Mouse (Mus musculus) left cerebral cortex, adult 8-10 months (tissue): Measurements from ENCODE around the gene Fam216a. TPM values are rescaled to one million over a fixed set of nuclear protein-coding genes. Genes with fewer than 3 reads are reported as not detected.
"Not testable (repeated sequence)": the region's sequence is repeated elsewhere in the genome, so short reads cannot be mapped to it uniquely, and the experiment has no call there.

Experiments
- DNase-seq, 2 experiments: peaks; one replicate each; pipeline ENCODE4 v3.0.0; 2022; ENCODE audit warnings: low spot score in 2 of 2
- total RNA-seq, 4 experiments: library from RNA; stranded (reverse); gene quantifications; 2 replicates each; pipeline ENCODE4 v1.2.4; 2022

Fam216a gene
- 10 to 100 TPM; 66.1 to 74.2 (median 70.7) TPM for total RNA-seq

DNA sequence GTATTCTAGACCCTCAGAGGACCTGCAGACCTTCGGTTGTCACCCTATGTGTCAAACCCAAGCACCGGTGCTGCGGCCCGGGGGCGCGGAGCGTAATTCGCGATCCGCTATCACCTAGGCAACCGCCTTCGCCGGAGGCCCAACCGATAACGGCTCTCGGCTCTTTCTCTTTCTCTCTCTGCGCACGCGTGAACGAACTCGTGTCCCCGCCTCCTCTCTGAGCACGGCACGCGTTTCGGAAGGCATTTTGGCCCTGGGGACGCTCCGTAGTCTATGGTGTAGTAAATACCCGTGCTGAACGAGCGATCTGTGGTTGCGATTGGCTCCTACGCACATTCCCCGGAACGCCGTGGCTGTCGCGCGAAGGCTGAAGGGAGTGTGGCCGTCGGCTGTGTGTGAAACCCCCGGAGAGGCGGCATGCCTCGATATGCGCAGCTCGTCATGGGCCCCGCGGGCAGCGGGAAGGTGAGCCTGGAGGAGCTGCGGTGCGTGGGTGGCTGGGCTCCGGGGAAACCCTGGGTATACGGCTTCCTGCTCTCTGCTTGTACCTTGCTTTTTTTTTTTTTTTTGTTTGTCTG, at the start of gene Fam216a:
Fam216a (minus strand) TSS at position 173 of the 578 bp plus-strand sequence.
- peak; percentile 98 to 99 for DNase-seq

DNA sequence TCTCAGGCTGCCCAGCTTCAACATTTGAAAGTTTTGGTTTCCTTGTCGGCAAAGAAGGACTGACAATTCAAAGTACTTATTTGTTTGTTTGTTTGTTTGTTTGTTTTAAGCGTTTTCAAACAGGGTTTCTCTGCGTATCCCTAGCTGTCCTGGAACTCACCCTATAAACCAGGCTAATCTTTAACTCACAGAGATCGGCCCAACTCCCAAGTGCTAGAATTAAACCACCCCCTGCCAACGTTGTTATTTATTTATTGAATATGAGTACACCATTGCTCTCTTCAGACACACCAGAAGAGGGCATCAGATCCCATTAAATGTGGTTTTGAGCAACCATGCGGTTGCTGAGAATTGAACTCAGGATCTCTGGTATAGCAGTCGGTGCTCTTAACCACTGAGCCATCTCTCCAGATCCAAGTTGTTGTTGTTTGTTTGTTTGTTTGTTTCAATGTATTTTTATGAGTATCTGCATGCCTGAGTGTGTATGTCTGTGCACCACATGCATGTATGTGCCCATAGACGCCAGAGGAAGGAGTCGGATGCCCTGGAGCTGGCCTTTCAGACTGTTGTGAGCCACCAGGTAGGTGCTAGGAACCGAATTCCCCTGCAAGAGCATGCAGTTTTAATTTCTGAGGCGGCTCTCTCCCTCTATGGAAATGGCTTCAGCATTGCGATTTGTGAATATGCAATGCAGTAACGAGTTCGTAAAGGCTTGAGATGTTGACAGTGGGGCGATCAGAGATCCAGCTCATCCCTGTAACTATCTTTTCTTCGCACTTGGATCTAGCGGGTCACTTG, 49.3 kb upstream of the Fam216a start, which contains the start of gene Anapc7:
Anapc7 (plus strand) TSS at position 423 of the 798 bp plus-strand sequence.
- DNase-seq: no peak

DNA sequence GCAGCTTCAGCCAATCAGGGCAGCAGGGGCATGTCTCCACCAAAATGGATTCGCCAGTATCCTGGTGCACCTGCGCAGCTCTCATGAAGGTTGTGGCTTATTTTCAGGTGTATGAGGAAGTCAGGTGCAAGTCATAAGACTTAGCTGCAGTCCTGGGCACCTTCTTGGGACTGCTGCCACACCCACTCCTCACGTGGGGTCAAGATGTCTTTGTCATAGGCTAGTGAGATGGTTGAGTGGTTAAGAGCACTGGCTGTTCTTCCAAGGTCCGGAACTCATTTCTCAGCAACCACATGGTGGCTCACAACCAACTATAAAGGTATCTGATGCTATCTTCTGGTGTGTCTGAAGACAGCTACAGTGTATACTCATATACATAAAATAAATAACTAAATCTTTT, 48.5 kb upstream of the Fam216a start:
- DNase-seq: not testable (repeated sequence)

DNA sequence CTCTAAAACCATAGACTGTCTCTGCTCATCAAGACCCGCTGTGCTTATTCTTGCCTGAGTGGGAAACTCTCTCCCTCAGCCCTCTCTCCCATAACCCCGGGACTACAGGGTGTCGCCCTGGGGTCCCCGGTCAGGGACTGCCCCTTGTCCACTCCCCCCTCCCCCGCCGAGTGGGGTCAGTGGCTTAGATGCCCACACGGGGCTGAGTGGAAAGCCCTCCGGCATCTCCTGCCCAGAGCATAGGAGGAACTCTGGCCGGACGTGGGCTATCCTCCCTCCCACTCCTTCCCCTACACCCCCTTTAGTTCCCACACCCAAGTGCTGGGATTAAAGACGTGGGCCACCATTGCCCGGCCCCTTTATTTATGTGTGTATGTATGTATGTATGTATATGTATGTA, 43.3 kb upstream of the Fam216a start:
- DNase-seq: no peak

DNA sequence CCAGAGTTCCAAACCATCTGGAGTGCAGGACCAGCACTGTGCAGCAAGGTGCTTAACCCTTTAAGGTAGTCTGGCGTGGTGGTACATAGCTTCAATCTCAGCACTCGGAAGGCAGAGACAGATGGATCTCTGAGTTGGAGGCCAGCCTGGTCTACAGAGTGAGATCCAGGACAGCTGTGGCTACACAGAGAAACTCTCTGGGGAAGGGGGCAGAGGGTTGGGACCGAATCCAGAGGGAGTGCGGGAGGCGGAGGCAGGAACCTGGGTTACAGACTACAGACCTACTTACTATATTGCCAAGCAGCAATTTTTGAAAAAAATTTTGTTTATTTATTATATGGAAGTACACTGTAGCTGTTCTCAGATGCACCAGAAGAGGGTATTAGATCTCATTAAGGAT, 42.2 kb upstream of the Fam216a start:
- DNase-seq: no peak

DNA sequence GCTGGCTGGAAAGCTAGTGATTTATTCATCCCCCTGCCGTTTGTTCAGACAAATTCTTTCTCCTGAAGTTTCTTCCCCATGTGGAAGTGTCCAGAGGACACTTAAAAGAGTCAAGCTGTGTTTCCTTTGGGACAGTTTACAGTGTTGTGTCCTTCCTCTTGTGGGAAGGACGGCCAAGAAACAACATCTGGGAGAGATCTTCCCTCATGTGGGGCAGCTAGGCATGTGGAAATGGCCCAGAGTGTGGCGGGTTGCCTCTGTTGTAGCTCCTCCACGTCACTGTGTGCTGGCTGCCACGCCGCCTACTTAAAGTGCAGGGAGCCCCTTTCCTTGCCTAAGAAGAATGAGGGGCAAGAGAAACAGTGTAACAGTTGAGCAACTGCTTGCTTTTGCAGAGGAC, 40.7 kb upstream of the Fam216a start:
- DNase-seq: no peak

DNA sequence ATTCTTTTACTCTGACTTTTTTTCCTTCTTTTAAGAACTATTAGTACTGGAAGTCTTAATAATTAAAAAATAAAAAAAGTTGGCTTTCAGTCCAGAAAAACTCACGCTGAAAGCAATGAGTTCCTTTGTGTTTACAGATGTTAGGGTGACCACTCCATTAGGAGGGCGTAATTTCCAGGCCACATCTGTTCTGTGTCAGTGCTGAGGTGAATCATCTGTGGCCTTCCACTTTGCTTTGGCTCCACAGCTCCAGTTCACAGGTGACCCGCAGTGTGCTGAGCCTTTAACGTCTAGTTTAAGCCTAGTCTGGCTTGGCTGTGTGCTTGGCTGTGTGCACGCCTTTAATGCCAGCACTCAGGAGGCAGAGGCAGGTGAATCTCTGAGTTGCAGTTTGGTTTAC, 39.7 kb upstream of the Fam216a start:
- no peak for DNase-seq

DNA sequence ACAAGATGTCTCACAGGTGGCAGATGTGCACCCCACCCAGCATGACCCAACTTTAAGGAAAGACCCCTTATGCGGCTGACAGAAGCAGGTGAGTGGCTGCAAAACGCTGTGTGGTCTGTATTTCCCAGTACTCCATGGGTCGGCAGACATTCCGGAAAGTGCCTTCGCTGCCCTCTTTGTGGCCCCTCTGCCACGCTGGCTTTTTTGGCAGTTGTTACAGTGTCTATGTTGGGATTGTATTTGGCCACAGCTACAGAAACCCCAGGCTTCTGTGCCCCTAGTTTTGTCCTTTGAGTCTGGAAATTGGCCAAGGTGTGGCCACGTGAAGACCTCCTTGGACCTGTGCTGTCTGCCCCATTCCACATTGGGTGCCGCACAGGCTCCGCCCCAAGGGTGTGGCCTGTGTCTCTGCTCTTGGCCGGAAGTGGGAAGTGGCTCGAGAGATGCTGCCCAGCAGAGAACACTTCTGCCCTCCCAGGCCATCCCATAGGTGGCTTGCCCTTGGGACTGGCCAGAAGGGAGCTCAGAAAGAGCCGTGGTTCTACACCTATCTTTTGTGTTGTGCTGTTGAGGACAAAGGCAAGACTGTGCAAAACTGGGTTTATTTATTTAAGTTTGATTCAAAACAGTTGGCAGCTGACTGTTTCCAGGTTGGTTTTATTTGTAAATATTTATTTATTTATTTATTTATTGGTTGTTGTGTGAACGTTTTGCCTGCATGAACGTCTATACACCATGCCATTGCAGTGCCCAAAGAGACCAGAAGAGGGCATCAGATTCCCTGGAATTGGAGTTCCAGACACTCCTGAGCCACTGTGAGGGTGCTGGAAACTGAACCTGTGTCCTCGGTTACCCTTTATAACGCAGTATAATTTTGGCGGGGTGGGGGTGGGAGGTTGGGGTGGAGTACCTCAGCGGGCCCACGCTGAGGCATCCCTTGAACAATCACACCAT, 37.8 kb upstream of the Fam216a start:
- DNase-seq: no peak

DNA sequence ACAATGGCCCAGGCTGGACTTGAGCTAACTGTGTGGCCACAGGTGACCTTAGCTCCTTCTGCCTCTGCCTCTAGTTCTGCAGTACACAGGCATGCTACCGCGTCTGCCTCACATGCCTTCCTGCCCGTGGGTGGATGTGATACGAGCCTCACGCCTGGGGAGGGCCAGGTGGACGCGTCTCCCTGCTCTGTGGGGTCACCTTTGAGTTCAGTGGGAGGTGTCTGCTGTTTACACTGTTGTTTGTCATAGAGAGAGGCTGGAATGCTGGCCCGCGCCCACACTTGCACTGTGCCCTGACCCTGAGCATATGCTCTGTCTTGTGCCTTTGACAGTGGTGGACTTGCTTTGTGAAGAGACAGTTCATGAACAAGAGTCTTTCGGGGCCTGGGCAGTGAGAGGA, 33.4 kb upstream of the Fam216a start:
- DNase-seq: no peak

DNA sequence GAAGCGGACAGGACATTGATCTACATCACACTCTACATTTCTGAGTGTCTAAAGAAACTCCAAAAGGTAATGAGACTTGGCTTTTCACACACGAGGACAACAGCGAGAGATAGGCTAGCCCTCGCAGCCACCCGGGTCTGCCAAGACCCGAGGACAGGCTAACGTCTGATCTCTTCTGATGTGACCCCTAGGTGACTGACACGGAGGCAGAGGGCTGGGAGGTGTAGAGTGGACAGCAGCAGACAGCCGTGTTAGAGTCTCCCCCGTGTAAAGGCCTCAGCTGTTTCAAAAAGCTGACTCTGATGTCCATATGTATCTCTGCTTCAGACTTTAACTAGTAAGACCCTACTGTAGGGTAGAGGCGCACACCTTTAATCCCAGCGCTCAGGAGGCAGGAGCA, 31.2 kb upstream of the Fam216a start:
- DNase-seq: no peak

DNA sequence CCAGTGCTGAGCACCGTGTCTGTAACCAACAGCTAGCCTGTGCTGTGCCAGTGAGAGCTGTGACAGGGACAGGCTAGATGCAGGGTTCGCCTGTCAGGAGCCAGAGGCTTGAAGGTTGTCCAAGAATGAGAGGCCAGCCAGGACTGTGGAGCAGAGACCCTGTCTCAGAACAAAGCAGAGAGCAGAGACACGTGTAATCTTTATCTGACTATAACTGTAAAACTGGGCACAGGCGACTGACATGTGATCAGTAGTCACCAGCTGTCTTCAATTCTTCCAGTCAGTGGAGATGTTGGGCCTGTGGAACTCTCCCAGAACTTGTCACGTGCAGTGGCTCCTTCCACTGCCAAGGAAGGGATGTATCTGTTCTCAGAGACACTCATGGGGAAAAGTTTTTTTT, 30.6 kb upstream of the Fam216a start:
- DNase-seq: peak in 1 of 2 experiments; percentile 71

DNA sequence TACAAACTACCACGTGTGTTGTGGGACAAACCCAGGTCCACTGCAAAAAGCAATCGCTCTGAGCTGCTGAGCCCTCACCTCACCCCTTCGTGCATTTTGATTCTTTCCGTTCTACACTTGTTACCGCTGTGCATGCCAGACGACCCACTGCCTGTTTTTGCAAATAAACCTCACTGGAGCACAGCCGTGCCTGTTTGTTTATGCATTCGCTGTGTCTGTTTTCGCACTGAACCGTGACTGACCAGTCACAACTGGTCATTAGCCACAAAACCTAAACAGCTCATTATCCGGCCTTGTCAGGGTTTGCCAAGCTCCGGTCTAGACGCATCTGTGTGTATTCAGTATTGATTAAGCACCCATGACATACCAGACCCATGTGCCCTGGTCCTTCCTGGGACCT, 30.0 kb upstream of the Fam216a start:
- no peak for DNase-seq

DNA sequence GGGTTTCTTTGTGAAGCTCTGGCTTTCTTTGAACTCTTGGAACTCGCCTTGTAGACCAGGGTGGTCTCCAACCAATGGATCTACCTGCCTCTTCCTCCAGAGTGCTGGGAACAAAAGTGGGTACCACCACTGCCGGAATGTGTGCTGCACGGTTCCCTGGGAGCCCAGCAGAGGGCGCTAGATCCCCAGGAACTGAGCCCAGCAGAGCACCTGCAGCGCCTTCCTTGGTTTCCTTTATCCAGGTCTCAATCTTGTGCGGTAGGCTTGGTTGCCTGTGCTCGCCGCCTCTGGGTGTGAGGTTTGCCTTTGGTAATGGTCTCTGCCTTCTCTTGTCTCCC, 29.1 kb upstream of the Fam216a start:
- peak in 1 of 2 experiments; percentile 64 for DNase-seq

DNA sequence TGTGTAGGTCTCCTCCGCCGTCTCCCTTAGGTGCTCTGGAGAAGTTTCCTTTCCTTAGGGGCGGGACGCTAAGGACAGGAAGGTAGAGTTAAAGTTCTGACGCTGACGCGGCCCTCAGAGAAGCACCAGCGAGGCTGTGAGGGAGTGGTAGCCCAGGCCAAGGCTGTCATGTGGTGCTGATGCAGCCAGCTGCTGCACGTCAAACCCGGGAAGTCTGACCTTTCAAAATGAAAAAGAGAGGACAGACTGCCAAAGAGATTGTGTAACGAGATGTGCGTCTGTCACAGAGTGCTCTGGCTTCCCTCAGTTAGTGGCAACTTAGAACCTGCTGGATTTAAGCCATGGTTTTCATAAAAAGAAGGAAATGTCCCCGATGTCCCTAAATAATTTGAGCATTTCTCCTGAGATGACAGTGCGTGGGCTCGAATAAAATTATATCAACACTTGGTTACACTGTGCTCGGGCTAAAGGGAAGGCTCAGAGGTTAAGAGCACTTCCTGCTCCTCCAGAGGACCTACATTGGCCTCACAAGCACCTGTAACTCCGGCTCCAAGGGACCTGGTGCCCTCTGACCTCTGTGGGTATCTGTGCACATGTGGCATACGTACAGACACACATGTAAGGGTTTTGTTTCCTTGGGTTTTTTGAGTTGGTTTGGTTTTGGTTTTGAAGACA, 28.6 kb upstream of the Fam216a start:
- DNase-seq: peak in 1 of 2 experiments; percentile 49

DNA sequence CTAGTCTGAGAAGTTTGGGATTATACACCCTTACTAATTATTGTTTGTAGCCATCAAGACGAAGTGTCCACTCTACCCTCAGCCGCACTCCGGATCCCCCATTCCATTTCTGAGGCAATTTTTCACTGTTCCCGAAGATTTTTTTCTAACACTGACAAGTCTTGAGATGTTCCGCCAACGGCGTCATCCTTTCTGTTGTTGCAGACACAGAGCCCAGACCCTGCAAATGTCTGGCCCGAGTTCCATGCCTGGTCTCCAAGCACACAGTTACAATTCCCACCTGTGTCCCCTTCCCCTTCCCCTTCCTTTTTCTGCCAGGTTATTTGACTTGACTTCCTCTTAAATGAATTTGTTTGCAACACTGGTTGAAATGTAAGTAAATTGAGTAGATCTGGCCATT, 27.7 kb upstream of the Fam216a start:
- DNase-seq: no peak

DNA sequence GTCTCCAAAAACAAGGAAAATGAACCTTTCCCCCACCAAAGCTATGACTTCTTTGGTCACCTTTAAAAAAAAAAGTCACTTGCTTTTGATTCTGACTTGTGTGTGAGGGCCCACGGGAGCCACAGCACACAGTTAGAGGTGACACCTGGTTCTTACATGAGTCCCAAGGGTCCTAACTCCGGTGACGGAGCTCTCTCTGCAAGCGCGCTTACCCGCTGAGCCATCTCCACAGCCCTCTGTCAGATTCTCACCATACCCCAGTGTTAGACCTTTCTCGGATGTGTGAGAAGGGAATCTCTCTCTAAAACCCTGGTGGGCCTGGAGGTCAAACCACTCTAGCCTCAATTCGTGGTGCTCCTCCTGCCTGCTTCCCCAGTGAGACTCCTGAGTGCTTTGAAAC, 25.3 kb upstream of the Fam216a start:
- DNase-seq: no peak

DNA sequence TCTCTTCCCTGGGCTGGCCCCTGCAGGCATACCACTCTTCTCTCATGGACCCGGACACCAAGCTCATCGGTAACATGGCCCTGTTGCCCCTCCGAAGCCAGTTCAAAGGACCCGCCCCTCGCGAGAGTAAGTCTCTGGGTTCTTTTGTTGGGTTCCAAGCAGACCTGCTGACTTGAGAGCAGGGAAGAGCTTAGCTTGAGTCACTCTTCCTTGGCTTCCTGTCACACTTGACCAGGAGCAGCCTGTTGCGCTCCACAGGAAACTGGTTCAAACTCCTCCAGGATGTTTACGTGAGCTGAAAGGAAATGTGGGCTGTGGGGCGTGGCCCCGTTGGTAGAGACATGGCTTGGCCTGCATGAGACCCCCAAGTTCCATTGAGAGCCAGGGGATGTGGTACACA, 24.6 kb upstream of the Fam216a start:
- DNase-seq: no peak

DNA sequence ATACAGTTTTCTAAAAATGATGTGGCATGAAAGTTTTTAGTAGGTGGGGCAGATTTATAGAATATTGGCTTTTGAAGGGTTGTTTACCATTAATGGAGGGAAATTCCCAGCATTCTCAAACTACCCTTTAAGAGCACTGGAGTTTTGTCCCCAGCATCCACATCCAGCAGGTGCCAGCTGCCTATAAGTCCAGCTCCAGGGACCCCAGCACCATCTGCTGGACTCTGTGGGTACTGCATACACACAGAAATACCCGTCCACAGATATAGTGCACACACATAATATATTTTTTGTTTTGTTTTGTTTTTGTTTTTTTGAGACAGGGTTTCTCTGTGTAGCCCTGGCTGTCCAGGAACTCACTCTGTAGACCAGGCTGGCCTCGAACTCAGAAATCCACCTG, 21.7 kb upstream of the Fam216a start:
- peak in 1 of 2 experiments; percentile 59 for DNase-seq

DNA sequence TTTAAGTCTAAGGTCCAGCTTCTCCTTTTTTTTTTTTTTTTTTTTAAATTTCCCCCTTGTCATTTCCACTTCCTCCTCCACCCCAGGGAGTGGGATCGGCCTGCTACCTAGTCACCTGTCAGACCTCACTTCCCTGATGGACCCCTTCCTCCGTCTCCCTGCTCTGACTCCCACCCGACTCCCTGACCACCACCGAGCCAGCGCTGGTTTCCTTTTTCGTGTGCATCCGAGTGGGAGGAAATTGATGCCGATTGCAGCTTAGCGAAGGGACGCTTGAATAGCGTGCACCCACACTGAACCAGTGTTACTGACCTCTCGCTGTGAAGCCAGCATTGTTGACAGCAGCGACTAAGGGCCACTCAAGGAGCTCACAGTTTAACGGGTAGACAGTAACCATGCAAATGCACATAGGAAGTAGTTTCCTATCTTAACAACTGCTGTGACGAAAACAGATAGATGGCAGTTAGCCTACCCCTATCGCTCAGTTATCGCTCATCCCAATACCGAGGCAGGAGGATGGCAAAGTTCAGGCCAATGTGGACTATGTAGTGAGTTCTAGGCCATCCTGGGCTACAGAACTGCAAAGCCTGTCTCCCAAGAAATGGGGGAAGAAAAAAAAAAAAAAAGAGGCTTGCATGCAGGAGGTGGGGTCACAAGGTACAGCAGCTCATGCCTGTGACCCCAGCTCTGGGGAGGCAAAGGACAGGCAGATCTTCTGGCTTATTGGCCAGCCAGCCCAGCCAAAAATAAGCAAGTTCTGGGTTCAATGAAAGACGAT, 20.3 kb upstream of the Fam216a start:
- DNase-seq: no peak

DNA sequence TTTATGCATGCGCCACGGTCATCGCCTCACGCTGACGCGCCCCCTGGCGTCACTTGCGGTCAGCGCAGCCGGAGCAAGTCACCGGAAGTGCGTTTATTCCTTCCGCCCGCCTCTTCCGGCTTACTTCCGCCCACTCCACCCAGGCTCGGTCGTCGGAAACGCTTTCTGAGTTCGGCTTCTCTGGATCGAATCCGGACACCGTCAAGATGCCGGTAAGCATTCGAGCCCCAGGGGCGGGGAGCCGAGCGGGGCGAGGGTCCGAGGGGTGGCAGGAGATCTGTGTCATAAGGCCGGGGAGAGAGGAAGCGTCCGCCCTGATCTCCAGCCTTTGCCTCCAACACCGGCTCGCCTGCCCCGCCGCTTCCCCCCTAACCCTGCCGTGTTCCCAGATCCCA, 19.6 kb upstream of the Fam216a start, which contains the start of gene Arpc3:
Arpc3 (plus strand) TSS at position 93 of the 395 bp plus-strand sequence.
- DNase-seq: peak; percentile 84 to 89
